Mouse (Mus musculus): ENCODE results near the gene Klhl6.
"Not testable (repeated sequence)": the region's sequence is repeated elsewhere in the genome, so short reads cannot be mapped to it uniquely, and the experiment has no call there.

The Klhl6 gene

GRCm38 (mm10) chr16:19982537-19983257 is at the start of gene Klhl6:
Klhl6 (minus strand) TSS chr16:19983037.
- peak; percentile 23 for DNase-seq (ENCODE audit: low spot score)

GRCm38 (mm10) chr16:20027241-20027640 is 44.4 kb upstream of the Klhl6 start:
- DNase-seq (ENCODE audit: low spot score): not testable (repeated sequence)

DNA sequence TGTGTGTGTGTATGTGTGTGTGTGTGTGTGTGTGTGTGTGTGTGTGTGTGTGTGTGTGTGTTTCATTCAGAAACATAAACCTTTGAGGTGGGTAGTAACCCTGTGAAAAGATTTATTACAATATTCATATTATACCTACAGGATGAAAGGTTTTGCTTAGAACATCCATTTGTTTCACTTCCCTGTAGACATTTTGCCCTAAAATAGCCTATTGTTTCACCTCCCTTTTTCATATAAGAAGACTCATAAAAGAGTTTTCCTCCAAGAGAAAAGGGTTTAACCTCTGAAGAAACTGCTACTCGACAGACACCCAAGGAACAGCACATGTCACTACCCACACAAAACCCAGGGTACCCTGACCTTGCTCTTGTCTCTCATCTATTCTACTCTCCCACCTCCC is 40.0 kb upstream of the Klhl6 start:
- no peak for DNase-seq (ENCODE audit: low spot score)

DNA sequence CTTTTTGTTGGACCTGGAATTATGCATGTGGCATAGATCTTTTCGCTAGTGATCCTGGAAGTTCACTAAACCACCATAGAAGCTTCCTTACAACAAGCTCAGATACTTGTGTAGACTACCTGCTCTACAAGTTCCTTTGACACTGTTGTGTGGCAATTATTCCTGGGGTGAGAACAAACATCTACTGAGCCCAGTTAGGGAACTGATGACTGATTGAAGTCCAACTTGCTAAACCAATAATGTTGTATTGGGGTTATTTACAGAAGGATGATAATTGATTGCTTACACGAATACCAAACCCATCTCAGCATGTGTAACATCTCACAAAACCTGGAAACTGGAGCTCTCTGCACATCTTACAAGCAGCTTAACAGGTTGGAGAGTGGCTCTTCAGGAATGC is 39.0 kb upstream of the Klhl6 start:
- no peak for DNase-seq (ENCODE audit: low spot score)

- no peak for DNase-seq (ENCODE audit: low spot score)
These were observed 29.8 kb upstream of the Klhl6 start for GRCm38 (mm10) chr16:20012647-20013046.

DNA sequence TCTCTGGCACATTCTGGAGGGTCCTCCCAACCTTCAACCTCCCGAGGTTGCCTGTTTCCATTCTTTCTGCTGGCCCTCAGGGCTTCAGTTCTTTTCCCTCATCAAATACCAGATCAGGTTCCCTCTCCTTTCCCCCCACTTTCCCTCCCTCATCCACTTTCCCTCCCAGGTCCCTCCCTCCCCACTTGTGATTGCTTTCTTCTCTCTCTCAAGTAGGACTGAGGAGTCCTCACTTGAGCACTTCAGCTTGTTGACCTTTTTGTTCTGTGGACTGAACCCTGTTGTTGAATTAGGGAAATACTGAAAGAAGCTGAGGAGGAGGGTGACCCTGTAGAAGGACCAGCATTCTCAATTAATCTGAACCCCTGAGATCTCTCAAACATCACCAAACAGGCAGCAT is 23.2 kb upstream of the Klhl6 start:
- no peak for DNase-seq (ENCODE audit: low spot score)

DNA sequence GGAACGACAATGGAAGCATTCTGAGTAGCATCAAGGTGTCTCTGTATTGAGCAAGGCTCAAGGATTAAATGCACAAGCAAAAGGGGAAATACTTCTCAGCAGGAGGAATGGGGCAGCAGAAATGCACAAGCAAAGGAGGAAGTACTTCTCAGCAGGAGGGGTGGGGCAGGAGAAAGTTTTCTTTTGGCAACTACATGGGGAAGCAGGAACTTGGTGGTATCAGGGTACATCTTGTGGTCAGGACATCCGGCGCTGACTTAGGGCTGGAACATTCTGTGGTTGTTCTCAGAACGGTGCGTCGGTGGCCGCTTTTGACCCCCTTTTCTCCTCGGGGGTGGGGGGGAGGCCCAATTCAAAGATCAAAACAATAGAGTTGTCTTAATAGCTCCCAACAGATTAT is 17.4 kb upstream of the Klhl6 start:
- not testable (repeated sequence) for DNase-seq (ENCODE audit: low spot score)

GRCm38 (mm10) chr16:19997616-19998015 is 14.8 kb upstream of the Klhl6 start:
- no peak for DNase-seq (ENCODE audit: low spot score)

DNA sequence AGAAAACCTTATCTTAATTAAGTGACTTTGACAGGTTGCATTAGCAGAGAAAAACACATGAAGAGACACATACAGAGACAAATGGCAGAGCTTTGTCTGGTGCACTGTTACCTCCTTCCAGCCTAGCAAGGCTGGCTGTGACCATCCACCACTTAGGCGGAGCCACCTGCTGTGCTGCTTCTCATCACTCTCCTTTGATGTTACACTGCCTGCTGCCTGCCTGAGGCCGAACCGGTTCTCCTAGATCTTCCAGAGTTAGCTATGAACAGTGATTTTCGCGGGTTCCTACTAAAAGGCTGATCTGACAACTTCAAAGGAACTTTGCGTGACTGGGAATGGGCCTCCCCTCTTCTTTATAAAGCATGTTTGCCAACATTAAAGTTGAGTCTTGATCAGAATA is 14.1 kb upstream of the Klhl6 start:
- peak; percentile 2 for DNase-seq (ENCODE audit: low spot score)

GRCm38 (mm10) chr16:19995818-19996217 is 13.0 kb upstream of the Klhl6 start:
- no peak for DNase-seq (ENCODE audit: low spot score)

DNA sequence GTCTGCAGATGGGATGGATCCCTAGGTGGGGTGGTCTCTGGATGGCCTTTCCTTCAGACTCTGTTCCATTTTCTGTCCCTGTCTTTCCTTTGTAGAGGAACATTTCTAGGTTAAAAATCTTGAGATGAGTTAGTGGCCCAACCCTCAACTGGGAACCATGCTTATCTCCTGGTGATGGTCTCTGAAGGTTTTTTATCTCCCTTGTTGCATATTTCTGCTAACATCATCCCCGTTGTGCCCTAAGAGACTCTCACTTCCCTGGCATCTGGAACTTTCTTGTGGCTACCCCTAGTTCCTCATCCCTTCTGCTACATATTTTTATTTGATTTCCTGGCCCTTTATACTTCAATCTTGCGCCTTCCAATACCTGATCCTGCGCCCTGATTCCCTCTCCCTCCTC is 10.4 kb upstream of the Klhl6 start:
- DNase-seq (ENCODE audit: low spot score): no peak

DNA sequence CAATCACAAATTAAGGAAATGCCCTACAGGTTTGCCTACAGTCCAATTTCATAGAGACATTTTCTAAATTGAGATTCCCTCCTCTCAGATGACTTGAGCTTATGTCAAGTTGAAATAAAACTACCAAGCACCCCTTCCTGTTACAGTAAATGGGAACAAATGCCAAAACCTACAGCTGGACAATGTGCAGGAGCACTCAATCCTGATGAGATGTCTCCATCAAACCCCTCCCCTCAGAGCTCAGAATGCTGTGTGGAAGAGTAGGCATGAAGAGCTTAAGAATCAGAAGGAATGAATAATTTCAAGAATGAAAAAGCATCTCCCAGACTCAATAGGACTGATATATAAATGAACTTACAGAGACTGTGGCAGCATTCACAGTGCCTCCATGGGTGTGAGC is 7.7 kb upstream of the Klhl6 start:
- DNase-seq (ENCODE audit: low spot score): no peak

DNA sequence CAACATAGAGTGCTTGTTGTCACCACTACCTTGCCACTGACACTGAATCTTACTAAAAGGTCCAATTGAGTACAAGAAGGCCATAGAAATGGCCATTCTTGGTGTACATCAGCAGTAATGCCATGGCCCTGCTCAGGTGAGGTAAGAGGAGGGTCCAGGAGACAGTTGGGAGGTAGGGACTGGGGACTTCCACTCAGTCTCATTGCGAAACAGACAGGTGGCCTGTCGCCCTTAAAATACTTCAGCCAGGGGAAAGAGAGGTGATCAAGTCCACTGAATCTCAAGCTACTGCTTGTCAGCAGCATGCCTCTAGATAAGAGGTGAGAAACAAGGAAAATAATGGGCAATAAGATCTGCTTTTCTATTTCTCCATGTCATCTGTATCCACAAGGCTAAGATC is 4.8 kb upstream of the Klhl6 start:
- no peak for DNase-seq (ENCODE audit: low spot score)

DNA sequence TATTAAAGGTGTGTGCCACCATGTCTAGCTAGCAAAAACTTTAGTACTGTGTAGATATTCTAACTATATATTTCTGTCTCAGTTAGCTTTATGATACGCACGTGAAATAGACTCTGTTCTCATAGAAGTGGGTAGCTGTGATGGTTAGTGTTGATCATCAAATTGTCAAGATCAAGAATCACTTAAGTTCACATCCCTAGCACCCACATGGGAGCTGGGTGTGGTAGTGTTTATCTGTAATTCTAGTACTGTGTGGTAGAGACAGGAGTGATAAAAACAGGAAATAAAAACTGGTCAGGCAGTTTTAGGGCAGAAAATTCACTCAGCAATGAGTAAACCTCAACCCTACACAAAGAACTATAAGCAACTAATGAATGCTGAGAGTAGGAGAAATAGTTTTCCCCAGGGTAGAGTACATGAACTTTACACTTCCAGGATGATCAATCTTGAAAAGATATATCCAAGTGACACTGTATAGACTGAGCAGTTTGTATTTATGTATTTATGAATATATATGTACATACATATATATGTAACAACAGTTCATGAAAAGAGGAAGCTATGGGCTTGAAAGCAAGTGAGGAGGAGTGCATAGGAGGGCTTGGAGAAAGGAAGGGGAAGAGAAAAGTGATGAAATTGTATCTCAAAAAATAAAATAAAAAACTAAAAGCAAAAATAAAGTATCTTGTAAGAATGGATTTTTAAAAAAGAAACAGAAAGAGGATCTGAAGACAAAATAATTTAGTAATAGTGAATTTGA is 2.2 kb upstream of the Klhl6 start:
- DNase-seq (ENCODE audit: low spot score): no peak

DNA sequence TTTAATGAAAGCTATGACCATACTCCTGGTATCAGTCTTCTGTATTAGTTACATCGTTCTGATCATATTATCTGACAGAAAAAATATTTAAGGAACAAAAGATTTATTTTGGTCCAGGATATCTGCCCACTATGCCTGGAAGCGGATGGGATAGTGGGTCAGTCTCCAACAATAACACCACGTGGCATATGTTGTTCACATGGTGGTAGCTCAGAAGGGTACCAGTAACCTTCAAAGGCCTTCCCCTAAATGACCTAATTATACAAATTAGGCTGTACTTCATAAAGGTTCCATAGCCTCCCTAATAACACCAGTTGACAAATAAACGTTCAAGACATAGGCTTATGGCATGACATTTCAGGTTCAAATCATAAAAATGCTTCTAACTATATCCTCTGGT is 722 bp upstream of the Klhl6 start:
- DNase-seq (ENCODE audit: low spot score): no peak

DNA sequence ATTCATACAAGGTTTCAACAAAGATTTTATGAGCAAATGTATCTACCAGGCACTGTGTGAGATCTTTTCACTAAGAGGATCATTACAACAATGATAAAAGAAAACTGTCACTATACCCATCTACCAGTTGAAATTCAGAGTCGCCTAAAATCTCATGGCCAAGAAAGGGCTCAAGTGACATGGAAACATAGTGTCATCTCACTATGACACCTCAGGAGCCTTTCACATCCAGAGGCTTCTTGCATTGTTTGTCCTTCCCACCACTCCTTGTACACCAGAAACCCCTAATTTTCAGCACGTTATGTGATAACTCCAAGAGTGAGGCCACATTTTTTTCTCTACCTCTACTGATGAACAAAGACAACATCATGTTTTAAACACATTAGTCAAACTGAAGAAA is 1.2 kb downstream of the Klhl6 start:
- DNase-seq (ENCODE audit: low spot score): no peak

GRCm38 (mm10) chr16:19981006-19981405 is 1.8 kb downstream of the Klhl6 start:
- no peak for DNase-seq (ENCODE audit: low spot score)

DNA sequence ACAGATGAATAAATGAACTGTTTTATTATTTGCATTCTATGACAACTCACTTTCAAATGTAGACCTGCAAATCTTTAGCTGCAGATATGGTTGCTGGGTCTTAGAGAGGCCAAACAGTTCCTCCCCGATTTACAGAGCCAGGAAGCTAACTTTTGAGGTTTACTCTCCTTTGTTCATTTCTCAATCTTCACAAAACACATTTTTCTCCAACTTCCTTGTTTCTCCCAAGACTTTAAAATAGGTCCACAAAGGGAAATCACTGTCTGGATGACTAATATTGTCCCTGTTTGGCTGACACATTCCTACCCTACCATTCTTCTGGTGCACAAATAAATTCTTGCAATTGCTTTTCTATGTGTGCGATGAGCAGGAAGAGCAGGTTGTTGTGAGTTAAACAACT is 3.1 kb downstream of the Klhl6 start:
- no peak for DNase-seq (ENCODE audit: low spot score)

DNA sequence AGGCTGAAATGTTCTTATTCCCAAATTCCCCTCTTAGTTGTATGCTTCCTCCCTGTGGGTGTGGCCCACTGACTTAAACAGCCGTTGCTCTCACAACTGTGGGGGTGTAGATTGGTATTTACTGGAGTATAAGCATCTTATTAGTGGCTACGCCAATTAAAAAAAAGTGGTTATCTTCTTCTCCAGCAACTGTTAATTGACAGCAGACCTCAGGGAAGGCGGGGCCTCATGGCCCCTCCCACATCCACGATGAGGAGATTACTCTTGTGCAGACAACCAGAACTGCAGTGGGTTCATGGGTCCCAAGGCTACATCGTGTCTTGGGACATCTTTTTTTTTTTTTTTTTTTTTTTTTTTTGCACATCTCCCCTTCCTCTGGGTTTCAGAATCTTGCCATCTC is 5.6 kb downstream of the Klhl6 start:
- no peak for DNase-seq (ENCODE audit: low spot score)

GRCm38 (mm10) chr16:19976825-19977224 is 6.0 kb downstream of the Klhl6 start:
- no peak for DNase-seq (ENCODE audit: low spot score)

GRCm38 (mm10) chr16:19975432-19975831 is 7.4 kb downstream of the Klhl6 start:
- no peak for DNase-seq (ENCODE audit: low spot score)

GRCm38 (mm10) chr16:19973480-19973879 is 9.4 kb downstream of the Klhl6 start:
- DNase-seq (ENCODE audit: low spot score): no peak

- DNase-seq (ENCODE audit: low spot score): no peak
These were observed 10.0 kb downstream of the Klhl6 start for GRCm38 (mm10) chr16:19972736-19973350.
